Mouse (Mus musculus) heart, postnatal 0 days (tissue): Measurements from ENCODE around the gene Ikzf3. TPM values are rescaled to one million over a fixed set of nuclear protein-coding genes. Genes with fewer than 3 reads are reported as not detected.
A peak's percentile ranks its signal among the peaks of the same experiment; 100 is the strongest.

Experiments used
- ATAC-seq: fragments of 200-750 bp; cut with Nextera tagmentation; 2 replicates; pipeline ENCODE4 v1.8.0; 2017; ENCODE audit warnings: low read depth, moderate number of reproducible peaks, moderate library complexity; ENCODE audit not compliant: insufficient read depth
- DNase-seq: peaks from one replicate; pipeline ENCODE4 v3.0.0-alpha.2; 2016; ENCODE audit warnings: low spot score
- H3K27ac ChIP-seq: fragments of 300-500 bp; sonication (generic); 2 replicates; pipeline ENCODE4 v1.5.1; 2014; ENCODE audit warnings: low read depth, mild to moderate bottlenecking
- H3K27me3 ChIP-seq: fragments of 300-500 bp; sonication (generic); 2 replicates; pipeline ENCODE4 v1.6.1; 2014; ENCODE audit warnings: low read length, mixed read lengths; ENCODE audit not compliant: control insufficient read depth, insufficient read depth
- H3K36me3 ChIP-seq: fragments of 300-500 bp; sonication (generic); replicated peaks from 2 replicates; pipeline ENCODE4 v1.6.1; 2014; ENCODE audit warnings: low read length, mixed read lengths; ENCODE audit not compliant: control insufficient read depth, insufficient read depth
- H3K4me1 ChIP-seq: fragments of 300-500 bp; sonication (generic); 2 replicates; pipeline ENCODE4 v1.6.1; 2014; ENCODE audit warnings: antibody characterized with exemption; ENCODE audit not compliant: control insufficient read depth, insufficient read depth
- H3K4me2 ChIP-seq: fragments of 300-500 bp; sonication (generic); 2 replicates; pipeline ENCODE4 v1.6.1; 2014; ENCODE audit warnings: low read depth, mild to moderate bottlenecking, low read length, moderate library complexity
- H3K4me3 ChIP-seq: fragments of 300-500 bp; sonication (generic); 2 replicates; pipeline ENCODE4 v1.5.1; 2014; ENCODE audit warnings: low read depth, low read length
- H3K9ac ChIP-seq: fragments of 300-500 bp; sonication (generic); replicated peaks from 2 replicates; pipeline ENCODE4 v1.6.1; 2014; ENCODE audit warnings: low read depth, low read length, mixed read lengths
- H3K9me3 ChIP-seq: fragments of 300-500 bp; sonication (generic); replicated peaks from 2 replicates; pipeline ENCODE4 v1.6.1; 2016; ENCODE audit warnings: low read length; ENCODE audit not compliant: control insufficient read depth
- CTCF ChIP-seq: IDR thresholded peaks from 2 replicates; pipeline ENCODE4 v1.5.1; 2016; ENCODE audit warnings: antibody characterized with exemption, control low read depth, low read depth
- EP300 ChIP-seq: IDR thresholded peaks from 2 replicates; pipeline ENCODE4 v1.6.1; 2016; ENCODE audit warnings: antibody characterized with exemption, low read depth
- WGBS: fragments of 180-500 bp; shearing (Covaris S2); extraction: QIAGEN DNeasy Blood & Tissue Kit; methylation state at CpG from one replicate; pipeline ENCODE4 v1.1.7; 2014; 5-methylcytosine and 5-hydroxymethylcytosine counted together
- polyA plus RNA-seq: library from polyadenylated mRNA; unstranded; fragments of >200 nt; fragmentation: Nextera tagmentation; extraction: Ambion mirVana; gene quantifications from 2 replicates; pipeline ENCODE4 v1.2.1, GENCODE M21; 2015
- total RNA-seq: library from RNA; depleted of rRNA; stranded (reverse); fragments of >200 nt; gene quantifications from 2 replicates; pipeline ENCODE4 v1.2.3, GENCODE M21; 2014; ENCODE audit warnings: low replicate concordance

Ikzf3 gene
- total and polyA plus RNA-seq, 2 experiments from 2014 or later = 0.15 TPM; not detected in 1

- Histone ChIP-seq H3K9ac (no peak overlapping the region), H3K27ac (no peak overlapping the region), H3K4me2 (no peak overlapping the region), H3K27me3 (no peaks in the 10 kb centered on the region), H3K4me1 (no peaks in the 10 kb centered on the region), H3K9me3 (no peaks in the 10 kb centered on the region), H3K36me3 (no peaks in the 10 kb centered on the region), H3K4me3 (no peak overlapping the region)
- ATAC-seq (no peak), DNase-seq (no peak)
- 49% methylated on average over 22 of the region's 22 CpGs for WGBS
- TF ChIP-seq EP300 (no peak), CTCF (no peak)
Measured at GRCm38 (mm10) chr11:98497388-98498288, 48.2 kb downstream of the Ikzf3 start.

GRCm38 (mm10) chr11:98495176-98495719 is 50.6 kb downstream of the Ikzf3 start:
- no peak overlapping the region for H3K9ac ChIP-seq
- H3K27me3 ChIP-seq = no peaks in the 10 kb centered on the region
- ATAC-seq (no peak), DNase-seq (no peak)
- H3K27ac ChIP-seq = no peak overlapping the region
- H3K4me1 ChIP-seq = no peaks in the 10 kb centered on the region
- H3K4me3 ChIP-seq = no peak overlapping the region
- no peaks in the 10 kb centered on the region for H3K9me3 ChIP-seq
- H3K4me2 ChIP-seq = no peak overlapping the region
- H3K36me3 ChIP-seq = no peaks in the 10 kb centered on the region
- TF ChIP-seq EP300 = no peak
- 89% methylated on average over 5 of the region's 5 CpGs for WGBS

- no peak overlapping the region for H3K4me3 ChIP-seq
- no peak for ATAC-seq
- 62% methylated on average over 9 of the region's 9 CpGs for WGBS
Measured at GRCm38 (mm10) chr11:98493394-98493793, 52.4 kb downstream of the Ikzf3 start.

DNA sequence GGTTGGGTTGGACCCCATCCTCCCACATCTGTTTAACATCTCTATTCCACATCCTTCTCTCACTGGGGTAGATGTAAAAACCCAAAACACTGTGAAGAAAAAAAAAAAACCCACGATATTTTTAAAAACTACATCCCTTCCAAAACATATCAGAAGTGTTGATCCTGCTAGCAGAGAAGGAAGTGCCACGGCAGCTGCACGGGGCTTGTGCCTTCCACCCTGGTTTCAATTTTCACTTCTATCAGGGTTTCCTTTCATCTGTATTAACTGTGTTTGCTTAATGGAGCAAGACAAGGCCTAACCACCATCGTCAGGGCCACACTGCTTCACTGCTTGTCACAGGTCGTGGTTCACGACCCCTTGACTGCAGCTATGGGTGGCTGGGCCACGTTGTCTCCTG is 52.9 kb downstream of the Ikzf3 start:
- Histone ChIP-seq H3K4me3 (no peak overlapping the region), H3K4me1 (no peaks in the 10 kb centered on the region), H3K9me3 (no peaks in the 10 kb centered on the region), H3K9ac (no peak overlapping the region), H3K27me3 (no peaks in the 10 kb centered on the region), H3K27ac (0 out of 2 replicates have a peak overlapping the region, but pooled peaks have one; percentile 25), H3K36me3 (no peaks in the 10 kb centered on the region), H3K4me2 (no peak overlapping the region)
- 36% methylated on average over 7 of the region's 7 CpGs for WGBS
- TF ChIP-seq EP300 (no peak), CTCF (no peak)
- DNase-seq = no peak
- ATAC-seq = no peak

More at GRCm38 (mm10) chr11:98493394-98493793, 52.4 kb downstream of the Ikzf3 start:
- H3K36me3 ChIP-seq = no peaks in the 10 kb centered on the region
- no peak for DNase-seq
- TF ChIP-seq CTCF (no peak), EP300 (no peak)
- no peaks in the 10 kb centered on the region for H3K9me3 ChIP-seq
- no peak overlapping the region for H3K9ac ChIP-seq
- H3K4me1 ChIP-seq = no peaks in the 10 kb centered on the region
- H3K27me3 ChIP-seq = no peaks in the 10 kb centered on the region
- H3K27ac ChIP-seq = 0 out of 2 replicates have a peak overlapping the region, but pooled peaks have one; percentile 25
- no peak overlapping the region for H3K4me2 ChIP-seq

GRCm38 (mm10) chr11:98491571-98491970 is 54.3 kb downstream of the Ikzf3 start:
- DNase-seq (no peak), ATAC-seq (no peak)
- 58% methylated on average over 7 of the region's 7 CpGs for WGBS

More at GRCm38 (mm10) chr11:98491571-98491970, 54.3 kb downstream of the Ikzf3 start:
- Histone ChIP-seq H3K4me2 (no peak overlapping the region), H3K9me3 (no peaks in the 10 kb centered on the region), H3K4me3 (no peak overlapping the region), H3K27me3 (no peaks in the 10 kb centered on the region), H3K4me1 (no peaks in the 10 kb centered on the region), H3K27ac (no peak overlapping the region), H3K9ac (no peak overlapping the region), H3K36me3 (no peaks in the 10 kb centered on the region)
- TF ChIP-seq EP300 (no peak), CTCF (no peak)
